Mouse (Mus musculus) myocyte (in vitro differentiated cells): ENCODE measurements at regions not wholly inside any gene's neighbourhood (a gene's known extent, or its start where the extent isn't known, plus 50 kb on each side); places are given as distances from the start of the nearest gene placed in this dataset.

Source experiments
- H3K27me3 ChIP-seq: one replicate; pipeline ENCODE4 v1.6.1; 2011; ENCODE audit not compliant: control insufficient read depth, insufficient read depth, insufficient read length
- H3K36me3 ChIP-seq: one replicate; pipeline ENCODE4 v1.6.1; 2011; ENCODE audit not compliant: control insufficient read depth, insufficient read depth
- H3K4me2 ChIP-seq: one replicate; pipeline ENCODE4 v1.6.1; 2011; ENCODE audit warnings: low read depth, control low read depth
- H3K4me3 ChIP-seq: one replicate; pipeline ENCODE4 v1.5.1; 2011; ENCODE audit warnings: mild to moderate bottlenecking, control low read depth, moderate library complexity
- H3K79me2 ChIP-seq: one replicate; pipeline ENCODE4 v1.6.1; 2011; ENCODE audit not compliant: control insufficient read depth, insufficient read depth
- H3ac ChIP-seq: one replicate; pipeline ENCODE4 v1.6.1; 2011; ENCODE audit not compliant: control insufficient read depth, insufficient read length
- CEBPB ChIP-seq: IDR thresholded peaks from 2 replicates; pipeline ENCODE4 v1.6.1; 2011; ENCODE audit warnings: mild to moderate bottlenecking, moderate library complexity; ENCODE audit not compliant: poor library complexity, insufficient read depth, severe bottlenecking
- E2F4 ChIP-seq: IDR thresholded peaks from one replicate; pipeline ENCODE4 v1.6.1; 2011; ENCODE audit warnings: mild to moderate bottlenecking, control low read depth, moderate library complexity; ENCODE audit not compliant: insufficient read depth
- MAX ChIP-seq: IDR thresholded peaks from one replicate; pipeline ENCODE4 v1.6.1; 2011; ENCODE audit warnings: low read depth, mild to moderate bottlenecking, control low read depth
- MYOD1 ChIP-seq, 3 experiments: IDR thresholded peaks; one replicate each; pipeline ENCODE4 v1.6.1; 2011; ENCODE audit warnings: control low read depth in 2 of 3, low read depth in 2 of 3, mild to moderate bottlenecking in 2 of 3, moderate library complexity in 1 of 3; ENCODE audit not compliant: insufficient read length in 2 of 3, control insufficient read depth in 1 of 3
- MYOG ChIP-seq, 3 experiments: IDR thresholded peaks; one replicate each; pipeline ENCODE4 v1.6.1; 2011; ENCODE audit warnings: control low read depth in 2 of 3, low read depth in 2 of 3, mild to moderate bottlenecking in 2 of 3; ENCODE audit not compliant: insufficient read length in 2 of 3, control insufficient read depth in 1 of 3, insufficient read depth in 1 of 3
- POLR2A ChIP-seq: IDR thresholded peaks from one replicate; pipeline ENCODE4 v1.6.1; 2011; ENCODE audit warnings: low read depth, mild to moderate bottlenecking, control low read depth, moderate library complexity; ENCODE audit not compliant: insufficient read length
- POLR2AphosphoS2 ChIP-seq: IDR thresholded peaks from one replicate; pipeline ENCODE4 v1.6.1; 2011; ENCODE audit warnings: low read depth, control low read depth; ENCODE audit not compliant: insufficient read length
- REST ChIP-seq: IDR thresholded peaks from one replicate; pipeline ENCODE4 v1.6.1; 2011; ENCODE audit warnings: mild to moderate bottlenecking, control low read depth, moderate library complexity; ENCODE audit not compliant: insufficient read depth, insufficient read length
- SRF ChIP-seq: IDR thresholded peaks from one replicate; pipeline ENCODE4 v1.6.1; 2011; ENCODE audit warnings: low read depth; ENCODE audit not compliant: control insufficient read depth, insufficient read length
- TCF12 ChIP-seq: IDR thresholded peaks from one replicate; pipeline ENCODE4 v1.6.1; 2011; ENCODE audit warnings: mild to moderate bottlenecking, control low read depth; ENCODE audit not compliant: poor library complexity, insufficient read depth, severe bottlenecking
- TCF3 ChIP-seq: IDR thresholded peaks from one replicate; pipeline ENCODE4 v1.6.1; 2011; ENCODE audit warnings: low read depth, control low read depth; ENCODE audit not compliant: insufficient read length
- USF1 ChIP-seq: IDR thresholded peaks from one replicate; pipeline ENCODE4 v1.6.1; 2011; ENCODE audit warnings: low read depth, mild to moderate bottlenecking, control low read depth, moderate library complexity

- TF ChIP-seq MYOD1 (IDR thresholded peaks at IDR 0.05; ENCODE audit: control insufficient read depth in 1 of 3, insufficient read length in 2 of 3, low read depth in 2 of 3) (no peak), MAX (no peak), CEBPB (no peak), REST (no peak), TCF12 (no peak), SRF (no peak), TCF3 (no peak), POLR2A (no peak), USF1 (no peak), MYOG (IDR thresholded peaks at IDR 0.05; ENCODE audit: control insufficient read depth in 1 of 3, insufficient read depth in 1 of 3, insufficient read length in 2 of 3, low read depth in 2 of 3) (no peak), POLR2AphosphoS2 (no peak), E2F4 (no peak)
- no peaks in the 10 kb centered on the region for H3K36me3 ChIP-seq
- no peak overlapping the region for H3ac ChIP-seq
- no peaks in the 10 kb centered on the region for H3K79me2 ChIP-seq
- no peak overlapping the region for H3K4me3 ChIP-seq
- no peak overlapping the region for H3K4me2 ChIP-seq
- no peaks in the 10 kb centered on the region for H3K27me3 ChIP-seq
Measured at GRCm38 (mm10) chr5:148688501-148688900, 135.9 kb upstream of the Ubl3 start.

- H3K4me2 ChIP-seq = no peak overlapping the region
- H3K4me3 ChIP-seq = no peak overlapping the region
- H3K36me3 ChIP-seq = no peaks in the 10 kb centered on the region
- no peaks in the 10 kb centered on the region for H3K27me3 ChIP-seq
- no peaks in the 10 kb centered on the region for H3K79me2 ChIP-seq
- no peak overlapping the region for H3ac ChIP-seq
- TF ChIP-seq E2F4 (no peak), SRF (no peak), REST (no peak), MAX (no peak), USF1 (no peak), CEBPB (no peak), MYOD1 (IDR thresholded peaks at IDR 0.05; ENCODE audit: control insufficient read depth in 1 of 3, insufficient read length in 2 of 3, low read depth in 2 of 3) (no peak), MYOG (IDR thresholded peaks at IDR 0.05; ENCODE audit: control insufficient read depth in 1 of 3, insufficient read depth in 1 of 3, insufficient read length in 2 of 3, low read depth in 2 of 3) (no peak), TCF12 (no peak), TCF3 (no peak), POLR2AphosphoS2 (no peak), POLR2A (no peak)
Measured at GRCm38 (mm10) chr5:148687827-148688226, 135.2 kb upstream of the Ubl3 start.

- Histone ChIP-seq H3K79me2 (no peaks in the 10 kb centered on the region), H3K4me3 (no peak overlapping the region), H3ac (no peak overlapping the region), H3K27me3 (no peaks in the 10 kb centered on the region), H3K36me3 (no peaks in the 10 kb centered on the region), H3K4me2 (no peak overlapping the region)
- no peak for TF ChIP-seq MYOD1 (IDR thresholded peaks at IDR 0.05; ENCODE audit: control insufficient read depth in 1 of 3, insufficient read length in 2 of 3, low read depth in 2 of 3)
- TF ChIP-seq MAX = no peak
- TF ChIP-seq CEBPB = no peak
- TF ChIP-seq E2F4 = no peak
- TF ChIP-seq TCF12 = no peak
- TF ChIP-seq REST = no peak
- TF ChIP-seq USF1 = no peak
- TF ChIP-seq POLR2AphosphoS2 = no peak
- TF ChIP-seq TCF3 = no peak
- TF ChIP-seq SRF = no peak
- no peak for TF ChIP-seq POLR2A
- TF ChIP-seq MYOG (IDR thresholded peaks at IDR 0.05; ENCODE audit: control insufficient read depth in 1 of 3, insufficient read depth in 1 of 3, insufficient read length in 2 of 3, low read depth in 2 of 3) = no peak
Measured at GRCm38 (mm10) chr5:148684216-148684615, 131.6 kb upstream of the Ubl3 start.

DNA sequence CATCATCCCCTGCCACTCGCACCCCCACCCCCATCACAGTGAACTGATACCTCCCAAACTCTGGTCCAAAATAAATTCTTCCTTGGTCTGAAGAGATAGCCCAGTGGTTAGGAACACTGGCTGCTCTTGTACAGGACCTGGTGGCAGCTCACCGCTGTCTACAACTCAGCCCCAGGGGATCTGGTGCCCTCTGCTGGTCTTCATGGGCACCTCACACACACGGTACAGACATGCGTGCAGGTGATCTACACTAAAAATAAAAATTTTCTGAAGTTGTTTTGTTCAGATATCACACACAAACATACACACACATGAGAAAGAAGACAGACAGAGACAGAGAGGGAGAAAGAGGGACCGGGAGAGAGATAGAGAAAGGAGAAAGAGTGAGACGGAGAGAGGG, 130.0 kb upstream of the Ubl3 start:
- no peaks in the 10 kb centered on the region for H3K36me3 ChIP-seq
- H3K4me2 ChIP-seq = no peak overlapping the region
- no peak overlapping the region for H3K4me3 ChIP-seq
- no peaks in the 10 kb centered on the region for H3K27me3 ChIP-seq
- H3ac ChIP-seq = no peak overlapping the region
- TF ChIP-seq REST = no peak
- no peak for TF ChIP-seq MYOD1 (IDR thresholded peaks at IDR 0.05; ENCODE audit: control insufficient read depth in 1 of 3, insufficient read length in 2 of 3, low read depth in 2 of 3)
- no peak for TF ChIP-seq MAX
- TF ChIP-seq MYOG (IDR thresholded peaks at IDR 0.05; ENCODE audit: control insufficient read depth in 1 of 3, insufficient read depth in 1 of 3, insufficient read length in 2 of 3, low read depth in 2 of 3) = no peak
- no peak for TF ChIP-seq TCF3
- no peak for TF ChIP-seq CEBPB
- TF ChIP-seq POLR2A = no peak
- TF ChIP-seq E2F4 = no peak
- no peak for TF ChIP-seq SRF
- no peak for TF ChIP-seq POLR2AphosphoS2
- TF ChIP-seq TCF12 = no peak
- TF ChIP-seq USF1 = no peak
- no peaks in the 10 kb centered on the region for H3K79me2 ChIP-seq

GRCm38 (mm10) chr5:148680341-148680740, 127.8 kb upstream of the Ubl3 start:
- no peaks in the 10 kb centered on the region for H3K79me2 ChIP-seq
- H3K4me3 ChIP-seq = no peak overlapping the region
- no peaks in the 10 kb centered on the region for H3K36me3 ChIP-seq
- TF ChIP-seq POLR2A (no peak), USF1 (no peak), REST (no peak), POLR2AphosphoS2 (no peak), TCF3 (no peak), MYOG (IDR thresholded peaks at IDR 0.05; ENCODE audit: control insufficient read depth in 1 of 3, insufficient read depth in 1 of 3, insufficient read length in 2 of 3, low read depth in 2 of 3) (no peak), SRF (no peak), TCF12 (no peak), MAX (no peak), MYOD1 (IDR thresholded peaks at IDR 0.05; ENCODE audit: control insufficient read depth in 1 of 3, insufficient read length in 2 of 3, low read depth in 2 of 3) (no peak), E2F4 (no peak), CEBPB (no peak)
- no peaks in the 10 kb centered on the region for H3K27me3 ChIP-seq
- no peak overlapping the region for H3K4me2 ChIP-seq
- H3ac ChIP-seq = no peak overlapping the region
